Mouse (Mus musculus) myocyte (in vitro differentiated cells): ENCODE measurements around the gene Lrp5. TPM values are rescaled to one million over a fixed set of nuclear protein-coding genes. Genes with fewer than 3 reads are reported as not detected.

Experiments used
- H3K27me3 ChIP-seq: one replicate; pipeline ENCODE4 v1.6.1; 2011; ENCODE audit not compliant: control insufficient read depth, insufficient read depth, insufficient read length
- H3K36me3 ChIP-seq: one replicate; pipeline ENCODE4 v1.6.1; 2011; ENCODE audit not compliant: control insufficient read depth, insufficient read depth
- H3K4me2 ChIP-seq: one replicate; pipeline ENCODE4 v1.6.1; 2011; ENCODE audit warnings: low read depth, control low read depth
- H3K4me3 ChIP-seq: one replicate; pipeline ENCODE4 v1.5.1; 2011; ENCODE audit warnings: mild to moderate bottlenecking, control low read depth, moderate library complexity
- H3K79me2 ChIP-seq: one replicate; pipeline ENCODE4 v1.6.1; 2011; ENCODE audit not compliant: control insufficient read depth, insufficient read depth
- H3ac ChIP-seq: one replicate; pipeline ENCODE4 v1.6.1; 2011; ENCODE audit not compliant: control insufficient read depth, insufficient read length
- CEBPB ChIP-seq: IDR thresholded peaks from 2 replicates; pipeline ENCODE4 v1.6.1; 2011; ENCODE audit warnings: mild to moderate bottlenecking, moderate library complexity; ENCODE audit not compliant: poor library complexity, insufficient read depth, severe bottlenecking
- E2F4 ChIP-seq: IDR thresholded peaks from one replicate; pipeline ENCODE4 v1.6.1; 2011; ENCODE audit warnings: mild to moderate bottlenecking, control low read depth, moderate library complexity; ENCODE audit not compliant: insufficient read depth
- MAX ChIP-seq: IDR thresholded peaks from one replicate; pipeline ENCODE4 v1.6.1; 2011; ENCODE audit warnings: low read depth, mild to moderate bottlenecking, control low read depth
- MYOD1 ChIP-seq, 3 experiments: IDR thresholded peaks; one replicate each; pipeline ENCODE4 v1.6.1; 2011; ENCODE audit warnings: control low read depth in 2 of 3, low read depth in 2 of 3, mild to moderate bottlenecking in 2 of 3, moderate library complexity in 1 of 3; ENCODE audit not compliant: insufficient read length in 2 of 3, control insufficient read depth in 1 of 3
- MYOG ChIP-seq, 3 experiments: IDR thresholded peaks; one replicate each; pipeline ENCODE4 v1.6.1; 2011; ENCODE audit warnings: control low read depth in 2 of 3, low read depth in 2 of 3, mild to moderate bottlenecking in 2 of 3; ENCODE audit not compliant: insufficient read length in 2 of 3, control insufficient read depth in 1 of 3, insufficient read depth in 1 of 3
- POLR2A ChIP-seq: IDR thresholded peaks from one replicate; pipeline ENCODE4 v1.6.1; 2011; ENCODE audit warnings: low read depth, mild to moderate bottlenecking, control low read depth, moderate library complexity; ENCODE audit not compliant: insufficient read length
- POLR2AphosphoS2 ChIP-seq: IDR thresholded peaks from one replicate; pipeline ENCODE4 v1.6.1; 2011; ENCODE audit warnings: low read depth, control low read depth; ENCODE audit not compliant: insufficient read length
- REST ChIP-seq: IDR thresholded peaks from one replicate; pipeline ENCODE4 v1.6.1; 2011; ENCODE audit warnings: mild to moderate bottlenecking, control low read depth, moderate library complexity; ENCODE audit not compliant: insufficient read depth, insufficient read length
- SRF ChIP-seq: IDR thresholded peaks from one replicate; pipeline ENCODE4 v1.6.1; 2011; ENCODE audit warnings: low read depth; ENCODE audit not compliant: control insufficient read depth, insufficient read length
- TCF12 ChIP-seq: IDR thresholded peaks from one replicate; pipeline ENCODE4 v1.6.1; 2011; ENCODE audit warnings: mild to moderate bottlenecking, control low read depth; ENCODE audit not compliant: poor library complexity, insufficient read depth, severe bottlenecking
- TCF3 ChIP-seq: IDR thresholded peaks from one replicate; pipeline ENCODE4 v1.6.1; 2011; ENCODE audit warnings: low read depth, control low read depth; ENCODE audit not compliant: insufficient read length
- USF1 ChIP-seq: IDR thresholded peaks from one replicate; pipeline ENCODE4 v1.6.1; 2011; ENCODE audit warnings: low read depth, mild to moderate bottlenecking, control low read depth, moderate library complexity
- polyA plus RNA-seq: library from polyadenylated mRNA; unstranded; fragments of >200 nt; fragmentation: generic; extraction: Trizol; gene quantifications from one replicate; pipeline ENCODE4 v1.2.1, GENCODE M21; 2012; ENCODE audit warnings: missing spikeins

Lrp5 gene
- polyA plus RNA-seq, 1 experiment = 42.5 TPM

DNA sequence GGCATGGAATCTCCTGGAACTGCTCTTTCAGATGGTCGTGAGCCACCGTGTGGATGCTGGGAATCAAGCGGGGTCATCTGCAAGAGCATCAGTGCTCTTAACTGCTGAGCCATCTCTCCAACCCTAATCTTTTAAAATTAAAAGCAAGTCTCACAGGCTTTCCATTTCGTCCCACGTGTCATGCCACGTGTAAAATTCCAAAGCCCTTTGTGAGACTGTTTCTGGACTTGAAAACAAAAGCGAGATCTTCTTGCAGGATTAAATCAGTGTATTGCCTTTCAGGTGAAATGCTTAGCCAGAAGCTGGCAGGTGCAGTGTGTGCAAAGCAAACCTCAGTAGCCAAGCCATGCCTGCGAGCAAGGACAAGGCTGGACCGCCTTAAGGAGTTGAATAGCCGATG lies 21.2 kb upstream of the Lrp5 start:
- Histone ChIP-seq H3K4me3 (peak overlapping the region; percentile 76), H3K79me2 (peaks cover 42% of the 10 kb centered on the region), H3K4me2 (peak overlapping the region; percentile 83), H3K36me3 (peaks cover 4% of the 10 kb centered on the region), H3K27me3 (no peaks in the 10 kb centered on the region), H3ac (peak overlapping the region; percentile 77)
- TF ChIP-seq REST = no peak
- no peak for TF ChIP-seq POLR2A
- TF ChIP-seq SRF = no peak
- no peak for TF ChIP-seq MYOG (IDR thresholded peaks at IDR 0.05; ENCODE audit: control insufficient read depth in 1 of 3, insufficient read depth in 1 of 3, insufficient read length in 2 of 3, low read depth in 2 of 3)
- no peak for TF ChIP-seq MYOD1 (IDR thresholded peaks at IDR 0.05; ENCODE audit: control insufficient read depth in 1 of 3, insufficient read length in 2 of 3, low read depth in 2 of 3)
- no peak for TF ChIP-seq TCF12
- TF ChIP-seq CEBPB = no peak
- no peak for TF ChIP-seq TCF3
- no peak for TF ChIP-seq USF1
- no peak for TF ChIP-seq POLR2AphosphoS2
- TF ChIP-seq E2F4 = no peak
- TF ChIP-seq MAX = no peak

DNA sequence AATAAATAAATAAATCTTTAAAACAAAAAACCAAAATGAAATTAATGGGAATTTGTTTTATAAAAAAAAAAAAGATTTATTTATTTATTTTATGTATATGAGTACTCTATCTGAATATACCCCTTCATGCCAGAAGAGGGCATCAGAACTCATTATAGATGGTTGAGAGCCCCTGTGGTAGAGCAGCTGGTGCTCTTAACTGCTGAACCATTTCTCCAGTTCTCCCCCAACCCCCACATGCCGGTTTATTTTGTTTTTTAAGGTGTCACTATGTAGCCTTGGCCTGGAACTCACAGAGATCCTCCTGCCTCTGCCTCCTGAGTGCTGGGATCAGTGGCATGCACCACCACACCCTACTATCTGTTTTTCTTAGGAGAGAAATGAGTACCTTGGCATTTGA lies 19.9 kb upstream of the Lrp5 start:
- Histone ChIP-seq H3K27me3 (no peaks in the 10 kb centered on the region), H3K4me3 (no peak overlapping the region), H3K79me2 (peaks cover 29% of the 10 kb centered on the region), H3K4me2 (no peak overlapping the region), H3ac (no peak overlapping the region), H3K36me3 (peaks cover 4% of the 10 kb centered on the region)
- TF ChIP-seq TCF12 (no peak), CEBPB (no peak), SRF (no peak), MYOD1 (IDR thresholded peaks at IDR 0.05; ENCODE audit: control insufficient read depth in 1 of 3, insufficient read length in 2 of 3, low read depth in 2 of 3) (no peak), USF1 (no peak), MYOG (IDR thresholded peaks at IDR 0.05; ENCODE audit: control insufficient read depth in 1 of 3, insufficient read depth in 1 of 3, insufficient read length in 2 of 3, low read depth in 2 of 3) (no peak), MAX (no peak), POLR2A (no peak), TCF3 (no peak), POLR2AphosphoS2 (no peak), REST (no peak)

DNA sequence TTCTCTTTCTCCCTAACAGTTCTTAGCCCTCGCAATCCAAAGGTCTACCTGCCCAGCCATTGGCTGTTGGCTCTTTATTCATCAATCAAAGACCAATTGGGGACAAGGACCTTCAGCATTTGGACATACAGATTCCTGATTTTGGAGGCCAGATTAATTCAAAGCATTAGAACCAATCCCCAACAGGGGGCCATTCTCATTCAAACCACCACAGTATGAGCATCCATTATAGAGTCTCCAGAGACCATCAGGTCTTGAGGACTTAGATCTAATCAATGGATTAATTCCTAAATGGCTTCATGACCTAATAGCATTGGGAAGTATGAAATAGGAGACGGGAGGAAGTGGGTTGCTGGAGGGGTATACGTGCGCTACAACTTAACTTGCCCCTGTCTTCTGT lies 16.1 kb upstream of the Lrp5 start:
- Histone ChIP-seq H3K27me3 (no peaks in the 10 kb centered on the region), H3ac (no peak overlapping the region), H3K4me2 (no peak overlapping the region), H3K36me3 (no peaks in the 10 kb centered on the region), H3K79me2 (no peaks in the 10 kb centered on the region), H3K4me3 (no peak overlapping the region)
- TF ChIP-seq CEBPB (no peak), POLR2A (no peak), MAX (no peak), REST (no peak), MYOD1 (IDR thresholded peaks at IDR 0.05; ENCODE audit: control insufficient read depth in 1 of 3, insufficient read length in 2 of 3, low read depth in 2 of 3) (no peak), MYOG (IDR thresholded peaks at IDR 0.05; ENCODE audit: control insufficient read depth in 1 of 3, insufficient read depth in 1 of 3, insufficient read length in 2 of 3, low read depth in 2 of 3) (no peak), USF1 (no peak), TCF3 (no peak), E2F4 (no peak), POLR2AphosphoS2 (no peak), SRF (no peak), TCF12 (no peak)

DNA sequence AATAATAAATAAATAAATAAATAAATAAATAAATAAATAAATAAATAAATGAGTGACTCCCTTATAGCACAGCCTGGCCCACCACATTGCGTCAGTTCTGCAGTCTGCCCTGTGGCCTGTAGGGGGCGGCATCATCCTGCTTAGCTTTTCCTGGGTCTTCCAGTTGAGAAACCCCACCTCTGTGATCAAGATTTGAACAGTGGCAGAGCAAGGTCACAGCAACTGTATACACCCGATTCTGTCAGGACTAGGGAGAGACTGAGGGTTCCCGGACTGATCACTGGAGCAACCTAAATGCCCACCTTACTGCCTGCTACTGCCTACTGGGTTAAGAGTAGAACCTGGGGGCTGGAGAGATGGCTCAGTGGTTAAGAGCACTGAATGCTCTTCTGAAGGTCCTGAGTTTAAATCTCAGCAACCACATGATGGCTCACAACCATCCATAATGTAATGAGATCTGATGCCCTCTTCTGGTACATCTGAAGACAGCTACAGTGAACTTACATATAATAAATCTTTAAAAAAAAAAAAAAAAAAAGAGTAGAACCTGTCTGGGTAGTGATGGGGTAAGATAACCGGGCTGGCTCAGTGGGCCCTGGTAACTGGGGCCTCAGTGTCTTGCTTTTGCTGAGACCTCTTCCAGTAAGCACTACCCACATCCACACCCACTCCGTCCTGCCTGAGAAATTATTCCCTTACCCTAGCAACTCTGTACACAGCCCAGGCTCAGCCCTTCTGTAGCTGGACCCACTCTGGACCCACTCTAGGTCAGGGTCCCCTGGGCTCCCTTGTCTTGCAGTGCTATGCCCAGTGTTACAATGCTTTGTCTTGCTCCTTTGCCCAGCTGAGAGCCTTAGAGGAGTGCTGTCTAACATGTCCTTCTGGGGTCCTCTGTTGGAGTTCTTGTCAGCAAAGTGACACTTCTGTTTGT lies 13.4 kb upstream of the Lrp5 start:
- TF ChIP-seq CEBPB (0 out of 2 replicates have a peak, but pooled peaks have one; percentile 17), SRF (no peak), MYOG (IDR thresholded peaks at IDR 0.05; ENCODE audit: control insufficient read depth in 1 of 3, insufficient read depth in 1 of 3, insufficient read length in 2 of 3, low read depth in 2 of 3) (no peak), MYOD1 (IDR thresholded peaks at IDR 0.05; ENCODE audit: control insufficient read depth in 1 of 3, insufficient read length in 2 of 3, low read depth in 2 of 3) (no peak)
- no peak overlapping the region for H3ac ChIP-seq
- H3K4me3 ChIP-seq = no peak overlapping the region
- no peaks in the 10 kb centered on the region for H3K79me2 ChIP-seq
- H3K27me3 ChIP-seq = no peaks in the 10 kb centered on the region
- H3K36me3 ChIP-seq = no peaks in the 10 kb centered on the region
- H3K4me2 ChIP-seq = no peak overlapping the region
